Mouse (Mus musculus) cerebellum, adult (tissue): ENCODE results near the gene Theg.

Experiments used
- ATAC-seq: cut with Nextera tagmentation; 2 replicates; pipeline ENCODE4 v1.9.2; 2017; ENCODE audit warnings: mild to moderate bottlenecking, moderate library complexity, mixed read lengths; ENCODE audit not compliant: insufficient number of reproducible peaks, low FRiP score, low TSS enrichment

The Theg gene

DNA sequence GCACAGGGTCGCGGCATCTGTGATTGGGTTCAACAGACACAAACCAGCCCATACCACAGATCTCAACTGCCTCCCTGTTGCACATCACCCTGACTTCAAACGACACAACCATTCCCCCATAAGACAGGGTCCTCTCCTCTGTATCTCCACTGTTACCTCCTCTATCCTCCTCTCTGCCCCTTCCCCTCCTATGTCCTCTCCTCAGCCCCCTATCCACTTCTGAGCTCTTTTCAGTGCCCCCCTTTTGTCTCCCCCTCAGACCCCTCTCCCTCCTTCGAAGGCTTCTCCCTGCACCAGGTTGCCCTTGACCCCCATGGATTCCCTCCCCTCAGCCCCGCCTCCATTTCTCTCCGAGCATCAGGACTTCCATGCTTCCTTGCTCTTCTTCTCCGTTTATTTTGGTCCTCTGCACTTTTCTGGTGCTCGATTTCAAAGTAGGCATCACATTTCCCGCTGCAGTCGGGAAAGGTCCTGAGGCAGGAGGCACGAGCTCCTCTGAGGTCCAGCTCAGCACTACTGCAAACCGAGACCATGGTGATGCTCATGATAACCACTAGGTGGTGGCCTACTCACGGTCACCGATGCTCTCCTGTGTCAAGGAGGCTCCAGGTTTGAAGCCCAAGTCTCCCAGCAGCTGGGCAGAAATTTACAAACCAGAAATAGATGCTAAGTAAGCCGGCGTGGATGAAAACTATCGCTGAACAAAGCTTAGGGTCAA, 7.9 kb upstream of the Theg start:
- ATAC-seq = peak; percentile 88; the same call in 1 of the 2 replicates

DNA sequence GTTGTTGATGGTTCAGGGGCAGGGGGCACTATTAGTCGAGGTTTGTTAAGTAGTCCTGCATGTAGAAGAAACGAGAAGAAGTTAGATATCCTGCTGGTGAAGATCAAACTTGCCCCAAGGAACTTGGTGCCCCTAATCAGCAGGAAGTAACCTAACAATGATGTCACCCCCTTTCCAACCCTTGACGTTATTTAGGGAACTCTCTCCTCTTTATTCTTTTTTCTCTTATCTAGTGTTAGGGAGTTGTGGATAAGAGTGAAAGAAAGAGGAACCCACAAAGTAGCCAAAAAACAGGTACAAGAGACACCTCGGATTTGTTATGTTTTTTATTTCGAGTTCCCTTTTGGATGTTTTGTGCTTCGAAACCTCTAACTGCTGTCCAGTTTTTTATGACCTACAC, 7.0 kb upstream of the Theg start:
- ATAC-seq = no peak

DNA sequence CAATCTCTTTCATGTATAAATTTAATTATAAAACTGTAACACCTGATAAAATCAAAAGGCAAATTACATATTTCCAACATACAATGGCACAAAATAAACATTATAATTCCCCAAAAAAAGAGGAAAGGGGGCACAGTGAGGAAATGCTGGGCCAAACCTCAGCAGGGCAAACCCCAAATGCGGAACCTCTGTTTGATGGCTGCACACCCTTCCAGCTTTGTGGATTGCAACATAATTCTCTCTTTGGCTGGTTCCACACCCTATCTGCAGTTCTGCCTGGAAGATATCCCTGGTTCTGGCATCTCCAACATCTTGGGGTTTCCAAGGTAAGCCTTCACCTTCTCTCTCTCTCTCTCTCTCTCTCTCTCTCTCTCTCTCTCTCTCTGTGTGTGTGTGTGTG, 3.6 kb upstream of the Theg start:
- ATAC-seq = no peak

DNA sequence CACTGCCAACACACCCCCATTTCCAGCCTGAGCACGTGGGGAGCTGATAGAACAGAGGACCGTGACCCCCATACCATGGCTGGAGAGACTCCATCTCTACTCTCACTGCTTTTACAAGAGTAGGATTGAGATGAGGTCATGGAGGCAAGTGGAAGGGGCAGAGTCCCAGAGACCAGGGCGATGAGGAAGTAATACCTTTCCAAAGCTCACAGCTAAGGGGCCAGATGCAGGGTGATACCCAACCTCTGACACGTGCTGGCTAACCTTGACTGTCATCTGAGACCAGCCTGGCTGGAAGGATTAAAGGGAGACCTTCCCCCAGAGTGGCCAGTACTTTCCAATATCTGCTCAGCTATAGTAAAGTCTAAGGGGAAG, 608 bp upstream of the Theg start:
- no peak for ATAC-seq

DNA sequence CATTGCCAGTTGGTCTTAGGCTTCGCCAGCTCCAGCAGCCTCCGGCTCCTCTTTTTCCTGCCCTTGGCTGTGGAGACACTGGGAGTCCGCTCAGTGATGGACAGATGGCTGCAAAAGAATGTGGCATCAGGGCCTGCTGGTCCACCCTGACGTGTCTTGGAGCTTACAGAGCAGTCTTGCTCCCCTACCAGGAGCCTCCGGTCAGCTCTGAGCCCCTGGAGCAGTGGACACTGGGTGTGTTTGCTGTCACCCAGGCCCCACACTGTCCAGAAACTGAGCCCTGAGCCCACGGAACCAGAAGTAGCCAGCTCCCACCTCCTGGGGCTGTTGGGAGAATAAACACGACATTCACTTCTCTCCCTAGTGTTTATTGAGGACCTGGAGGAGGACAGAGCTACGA, 888 bp downstream of the Theg start:
- ATAC-seq = no peak

DNA sequence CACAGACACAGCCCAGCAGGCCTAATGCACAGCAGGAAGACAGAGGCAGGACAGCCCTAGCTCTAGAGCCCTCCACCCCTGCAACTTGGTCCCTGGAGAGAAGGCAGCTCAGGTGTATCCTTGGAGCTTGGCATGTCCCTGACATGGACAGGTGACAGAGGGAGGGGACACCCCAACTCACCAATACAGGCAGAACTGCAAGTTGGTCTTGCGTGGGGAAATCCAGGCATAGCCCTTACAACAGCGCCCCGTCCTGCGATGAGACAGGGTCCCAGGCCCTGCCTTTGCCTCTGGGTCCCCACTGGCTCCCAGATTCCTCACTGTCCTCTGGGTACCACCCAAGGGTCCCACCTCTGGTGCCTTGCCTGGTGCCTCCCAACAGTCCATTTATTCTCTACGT, 1.4 kb downstream of the Theg start:
- no peak for ATAC-seq

DNA sequence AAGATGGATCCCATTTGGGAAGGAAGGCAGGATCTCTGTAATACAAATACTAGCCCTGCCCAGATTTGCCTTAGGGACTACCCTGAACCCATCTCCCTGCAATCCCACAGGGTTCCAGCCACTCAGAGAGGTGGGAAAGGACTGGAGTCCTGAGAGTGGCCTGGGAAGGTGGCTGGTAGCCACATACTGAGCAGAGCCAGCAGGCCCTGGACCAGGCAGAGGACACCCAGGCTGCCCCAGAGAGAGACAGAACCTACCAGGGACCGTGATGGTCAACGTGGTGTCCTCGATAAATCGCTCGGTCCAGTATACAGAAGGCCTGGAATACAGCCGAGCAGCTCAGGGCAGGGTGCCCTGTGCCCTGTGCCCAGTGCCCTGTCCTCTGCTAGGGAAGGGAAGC, 2.0 kb downstream of the Theg start:
- ATAC-seq = no peak

DNA sequence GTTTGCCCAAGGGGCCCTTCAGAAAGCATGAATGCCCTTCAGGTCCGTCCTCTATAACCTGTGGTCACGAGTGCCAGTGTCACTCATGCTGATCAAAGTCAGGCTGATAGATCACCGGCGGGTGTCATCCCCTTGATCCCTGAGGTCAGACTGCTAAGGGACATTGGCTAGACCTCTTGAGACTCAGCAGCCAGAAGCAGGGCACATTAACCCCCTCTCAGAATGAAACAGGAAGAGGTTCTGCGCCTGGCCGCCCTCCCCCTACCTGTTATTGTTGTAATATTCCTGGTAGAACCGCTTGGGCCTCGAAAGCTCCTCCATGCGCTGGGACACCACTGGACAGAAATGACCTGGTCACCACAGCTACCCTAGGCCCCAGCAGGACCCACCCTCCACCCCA, 2.7 kb downstream of the Theg start:
- ATAC-seq = no peak

DNA sequence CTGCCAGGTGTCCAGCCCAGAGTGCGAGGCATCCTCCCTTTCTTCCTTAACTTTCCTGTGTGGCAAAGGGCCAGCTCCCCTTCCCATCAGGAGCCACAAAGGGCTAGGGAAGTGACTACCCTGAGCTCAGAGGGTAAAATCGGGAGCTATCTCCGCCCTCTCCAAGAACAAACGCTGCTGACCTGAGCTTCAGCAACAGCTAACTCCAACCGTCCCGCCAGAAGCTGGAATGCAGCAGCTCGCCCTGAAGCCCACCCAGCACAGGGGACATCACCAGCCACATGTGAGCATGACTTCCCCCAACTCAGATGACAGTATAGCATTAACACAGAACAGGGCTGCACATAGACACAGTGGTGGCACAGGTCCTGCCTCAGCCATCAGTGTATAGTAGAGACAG, 3.1 kb downstream of the Theg start:
- no peak for ATAC-seq

DNA sequence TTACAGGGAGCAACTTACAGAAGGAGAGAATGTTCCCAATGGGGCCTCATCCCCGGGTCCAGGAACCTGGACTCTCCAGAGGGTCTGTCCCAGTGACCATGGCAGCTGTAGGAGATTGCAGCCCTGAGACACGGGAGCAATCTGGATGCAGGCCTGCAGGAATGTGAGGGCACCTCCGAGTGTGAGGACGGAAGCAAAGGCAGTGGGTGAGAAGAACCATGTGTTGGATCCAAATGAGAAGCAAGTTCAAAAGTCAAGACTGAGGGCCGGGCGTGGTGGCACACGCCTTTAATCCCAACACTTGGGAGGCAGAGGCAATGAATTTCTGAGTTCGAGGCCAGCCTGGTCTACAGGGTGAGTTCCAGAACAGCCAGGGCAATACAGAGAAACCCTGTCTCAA, 5.6 kb downstream of the Theg start:
- no peak for ATAC-seq

DNA sequence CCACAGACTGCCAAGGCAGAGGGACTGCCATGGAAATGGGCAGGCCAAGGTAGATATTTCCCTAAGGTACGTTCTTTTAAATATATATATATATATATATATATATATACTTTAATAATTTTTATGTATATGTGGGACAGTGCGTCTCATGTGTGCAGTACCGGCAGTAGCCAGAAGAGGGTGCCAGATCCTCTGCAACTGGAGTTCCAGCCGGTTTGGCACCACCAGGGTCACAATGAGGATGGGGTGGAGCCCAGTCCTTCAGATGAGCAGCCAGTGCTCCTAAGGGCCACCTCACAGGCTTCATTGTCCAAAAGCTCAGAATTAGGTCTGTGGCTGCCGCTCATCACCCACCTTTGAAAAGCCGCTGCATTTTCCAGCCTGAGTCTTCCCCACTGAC, 6.3 kb downstream of the Theg start:
- no peak for ATAC-seq

DNA sequence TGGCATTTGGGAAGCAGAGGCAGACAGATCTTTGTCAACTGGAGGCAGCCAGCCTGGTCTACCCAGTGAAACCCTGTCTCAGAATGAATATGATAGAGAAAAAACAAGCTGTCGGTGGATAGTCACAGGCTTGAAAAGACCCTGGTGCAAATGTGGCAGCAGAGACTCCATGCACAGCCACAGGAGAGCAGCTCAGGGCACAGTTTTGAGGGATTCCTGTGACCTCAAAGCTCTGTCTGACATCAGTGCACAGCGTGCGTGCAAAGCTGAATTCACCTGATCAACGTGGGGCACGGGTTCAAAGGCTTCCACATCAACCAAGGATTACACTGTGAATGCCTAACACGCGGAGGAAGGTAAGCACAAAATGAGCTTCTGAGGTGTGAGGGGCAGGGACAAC, 6.8 kb downstream of the Theg start:
- no peak for ATAC-seq

DNA sequence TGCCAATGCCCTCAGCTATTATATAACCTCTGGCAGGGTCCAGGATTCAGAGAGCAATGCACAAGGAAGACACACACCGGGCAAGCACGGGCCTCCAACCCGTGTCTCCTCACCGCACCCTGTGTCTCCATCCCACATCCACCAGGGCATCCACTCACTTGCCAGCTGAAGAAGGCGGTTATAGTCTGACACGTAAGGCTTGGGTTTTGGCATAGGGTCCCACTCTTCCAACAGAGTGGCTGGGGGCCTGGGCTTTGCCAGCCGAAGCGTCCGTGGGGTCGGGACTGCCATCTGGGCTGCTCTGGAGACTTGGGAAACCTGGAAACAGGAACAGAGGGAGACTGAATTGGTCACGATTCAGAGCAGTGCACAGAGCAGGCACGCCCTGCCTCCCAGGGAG, 7.3 kb downstream of the Theg start:
- no peak for ATAC-seq

DNA sequence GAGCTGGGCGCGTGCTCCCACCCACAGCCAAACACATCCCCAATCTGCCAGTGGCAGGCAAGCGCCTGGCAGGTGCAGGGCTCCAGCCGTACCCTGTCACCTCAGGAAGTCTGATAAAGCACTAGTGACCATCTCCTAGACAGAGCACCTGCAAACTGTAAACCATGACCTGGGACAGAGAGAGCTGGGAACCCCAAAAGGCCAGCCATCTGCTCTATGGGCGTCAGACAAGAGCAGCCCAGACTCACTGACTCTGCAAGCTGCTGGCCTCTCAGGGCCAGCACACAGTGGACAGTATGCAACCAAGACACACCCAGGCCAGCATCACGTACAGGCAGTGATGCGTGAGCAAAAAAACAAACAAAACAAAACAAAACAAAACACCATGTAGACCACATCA, 8.2 kb downstream of the Theg start:
- no peak for ATAC-seq

DNA sequence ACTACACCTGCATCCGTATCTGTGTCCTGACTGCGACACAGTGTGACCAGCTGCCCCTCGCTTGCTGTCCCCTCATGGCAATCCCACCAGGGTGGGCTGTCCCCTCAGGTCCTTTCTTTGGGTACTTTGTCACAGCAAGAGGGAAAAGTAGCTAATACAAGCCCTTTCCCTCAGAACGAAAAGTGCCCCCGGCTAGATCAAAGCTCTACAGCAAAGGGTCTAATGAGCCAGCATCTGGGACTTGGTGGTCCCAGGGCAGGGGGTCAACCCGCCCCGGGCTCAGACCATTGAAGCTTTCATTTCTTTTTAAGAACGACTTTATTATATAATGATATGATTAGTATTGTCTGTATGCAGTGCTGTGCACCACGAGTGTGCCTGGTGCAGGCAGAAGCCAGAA, 8.9 kb downstream of the Theg start:
- ATAC-seq = no peak

DNA sequence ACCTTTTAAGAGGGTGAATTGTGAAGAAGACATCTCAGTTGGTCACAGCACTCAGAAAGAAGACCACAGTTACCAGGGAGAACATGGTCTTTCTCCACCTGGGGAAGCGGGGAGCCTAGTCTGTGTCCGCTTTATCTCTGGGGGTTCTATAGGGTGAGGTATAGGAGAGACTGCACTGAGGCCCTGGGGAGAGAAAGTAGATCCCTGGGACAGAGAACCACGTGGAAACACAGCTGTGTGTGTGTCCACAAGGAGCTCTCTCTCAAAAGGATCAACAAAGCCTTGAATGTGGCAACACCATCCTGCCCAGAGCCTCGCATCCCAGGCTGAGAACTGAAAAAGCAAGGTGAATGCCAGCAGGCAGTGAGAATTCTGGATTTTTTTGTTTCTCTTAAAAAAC, 9.8 kb downstream of the Theg start:
- no peak for ATAC-seq

DNA sequence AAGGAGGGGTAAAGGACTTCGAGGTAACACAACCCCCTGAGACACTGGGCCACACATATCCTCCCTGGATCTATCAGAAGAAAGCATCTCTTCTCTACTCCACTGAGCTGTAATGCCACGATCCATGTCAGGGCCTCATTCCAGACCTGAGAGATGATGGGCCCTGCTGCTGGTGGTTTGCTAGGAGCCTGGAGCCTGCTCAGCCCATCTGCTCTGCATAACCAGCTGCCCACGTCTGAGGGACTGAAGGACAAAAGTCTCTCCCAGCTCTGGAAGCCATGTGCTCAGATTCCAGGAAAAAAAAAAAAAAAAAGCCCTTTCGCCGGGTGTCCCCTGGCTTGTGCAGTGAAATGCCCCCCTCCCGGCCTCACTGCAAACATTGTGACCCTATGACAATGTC, 11.4 kb downstream of the Theg start:
- ATAC-seq = no peak

DNA sequence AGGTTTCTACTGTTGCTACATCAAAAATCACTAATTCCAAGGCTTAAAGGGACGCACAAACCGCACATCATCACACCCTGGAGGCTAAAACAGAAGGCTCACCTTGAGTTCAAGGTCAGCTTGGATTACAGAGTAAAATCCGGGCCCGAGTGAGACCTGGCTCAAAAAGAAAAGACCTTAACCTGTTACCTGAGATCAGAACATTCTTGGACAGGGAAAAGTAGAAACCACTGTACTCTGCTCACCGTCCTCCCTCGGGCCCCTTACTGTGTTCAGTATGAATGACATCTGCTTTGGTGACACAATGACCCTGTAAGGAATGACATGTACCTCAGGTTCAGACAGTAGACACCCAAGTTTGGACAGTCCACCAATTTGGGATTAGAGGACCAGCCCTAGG, 12.3 kb downstream of the Theg start:
- ATAC-seq = no peak

DNA sequence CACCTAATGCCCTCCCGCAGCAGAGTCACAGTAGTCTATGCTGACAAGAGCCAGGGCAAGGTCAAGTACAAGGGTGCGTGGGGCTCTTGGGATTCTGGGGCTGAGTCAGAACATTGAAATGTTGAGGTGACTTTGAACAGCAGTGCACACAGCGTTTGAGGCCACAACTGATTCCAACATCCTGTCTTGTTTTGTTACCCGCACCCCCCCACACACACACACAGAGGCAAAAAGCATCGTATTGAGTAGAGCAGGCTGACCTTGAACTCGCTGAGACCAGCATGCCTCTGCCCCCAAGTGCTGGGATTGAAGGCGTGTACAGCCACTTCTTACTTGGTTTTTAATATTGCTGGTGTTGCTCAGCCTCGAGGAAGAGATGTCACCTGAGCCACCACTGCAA, 12.8 kb downstream of the Theg start:
- no peak for ATAC-seq

DNA sequence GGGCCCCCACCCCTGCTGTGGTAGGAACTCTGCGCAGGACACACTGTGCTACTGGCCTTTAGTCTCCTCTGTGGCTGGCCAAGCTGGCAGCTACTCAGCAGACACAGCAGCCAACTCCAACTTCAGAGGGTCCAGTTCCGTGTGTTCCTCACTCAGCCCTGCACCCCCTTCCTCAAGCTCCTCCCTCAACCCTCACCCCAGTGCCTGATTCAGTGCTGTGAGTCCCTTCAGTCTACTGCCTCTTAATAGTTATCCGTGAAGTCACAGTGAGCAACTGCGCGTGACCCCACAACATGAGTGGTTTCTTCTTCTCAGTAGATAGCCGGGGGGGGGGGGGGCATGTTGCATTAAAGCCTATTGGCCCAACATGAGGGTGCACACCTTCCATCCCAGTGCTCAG, 13.5 kb downstream of the Theg start:
- no peak for ATAC-seq

DNA sequence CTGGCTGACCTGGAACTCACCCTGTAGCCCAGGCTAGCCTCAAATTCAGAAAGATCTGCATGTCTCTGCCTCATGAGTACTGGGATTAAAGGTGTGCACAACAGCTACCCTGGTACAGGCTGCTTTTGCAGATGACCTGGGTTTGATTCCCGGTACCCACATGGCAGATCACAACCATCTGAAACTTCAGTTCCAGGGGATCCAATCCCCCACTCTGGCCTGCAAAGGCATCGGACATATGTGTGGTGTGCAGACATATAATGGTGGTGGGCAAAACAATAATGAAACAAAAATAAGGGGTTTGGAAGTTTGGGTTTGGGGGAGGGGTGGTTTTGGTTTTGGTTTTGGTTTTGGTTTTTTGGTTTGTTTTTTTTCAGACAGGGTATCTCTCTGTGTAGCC, 15.8 kb downstream of the Theg start:
- no peak for ATAC-seq

DNA sequence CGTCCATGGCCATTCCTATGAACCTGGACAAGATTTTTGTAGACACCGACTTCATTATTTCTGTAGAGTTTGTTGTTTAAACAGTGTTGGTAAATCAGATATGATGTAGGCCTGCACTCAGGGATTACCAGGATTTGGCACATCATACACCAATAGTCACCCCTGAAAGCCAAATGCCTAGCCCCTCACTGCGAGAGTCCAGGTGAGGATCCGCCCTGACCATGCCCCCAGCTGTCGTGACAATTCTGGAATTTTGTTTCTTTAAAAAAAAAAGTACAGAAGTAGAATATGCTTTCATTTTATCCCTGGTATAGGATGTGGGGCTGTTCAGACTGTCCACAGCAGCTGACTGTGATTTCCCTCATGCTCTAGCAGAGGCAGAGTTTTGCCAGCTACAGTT, 17.2 kb downstream of the Theg start:
- ATAC-seq = no peak

DNA sequence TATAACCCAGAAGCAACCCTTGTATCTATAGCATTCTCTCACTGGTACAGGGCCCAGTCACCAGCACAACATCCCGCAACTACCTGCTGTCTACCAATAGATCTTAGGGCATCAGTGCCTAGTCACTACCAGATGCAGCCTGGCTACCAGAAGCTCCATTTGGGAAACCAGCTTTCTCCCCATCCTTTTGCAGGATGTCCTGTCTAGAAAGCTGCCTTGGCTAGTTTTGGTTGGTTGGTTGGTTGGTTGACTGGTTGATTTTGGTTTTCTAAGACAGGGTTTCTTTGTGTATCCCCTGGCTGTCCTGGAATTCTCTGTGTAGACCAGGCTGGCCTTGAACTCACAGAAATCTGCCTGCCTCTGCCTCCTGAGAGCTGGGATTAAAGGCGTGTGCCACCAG, 27.4 kb downstream of the Theg start:
- ATAC-seq = no peak
